Mouse (Mus musculus) C3H10T1/2 (cell line): ENCODE measurements around the gene Tmem14a. TPM values are rescaled to one million over a fixed set of nuclear protein-coding genes. Genes with fewer than 3 reads are reported as not detected.

Experiments used
- polyA plus RNA-seq, 2 experiments: library from polyadenylated mRNA; unstranded; fragments of >200 nt; fragmentation: generic; extraction: Trizol; gene quantifications; one replicate each; pipeline ENCODE4 v1.2.1; 2012; ENCODE audit warnings: missing spikeins in 2 of 2

Gene Tmem14a
- polyA plus RNA-seq, result 1 to 10 TPM in 1 of 2 experiments, under 1 TPM in 1; 0.41 to 4.9 TPM

GRCm38 (mm10) chr1:21218489-21218919 is at the start of gene Tmem14a:
Gene Tmem14a (plus strand): TSS chr1:21218575.

GRCm38 (mm10) chr1:21239911-21240898 is 21.8 kb downstream of the Tmem14a start, which contains the start of gene Gsta3:
Gene Gsta3 (plus strand): TSS chr1:21240589.

Other genes with a start within 250 kb of the Tmem14a start
- gene Tram2, start 139.3 kb upstream of the Tmem14a start, polyA plus RNA-seq, result 1 to 10 TPM in 1 of 2 experiments, under 1 TPM in 1; 0.99 to 5.7 TPM
- gene Gsta3, start 22.0 kb downstream of the Tmem14a start, polyA plus RNA-seq, result under 1 TPM in 1 of 2 experiments, not detected in 1; 0.05 TPM
- not detected for gene Khdc1a, start 131.1 kb downstream of the Tmem14a start, polyA plus RNA-seq
- not detected for gene Khdc1c, start 149.8 kb downstream of the Tmem14a start, polyA plus RNA-seq
- not detected for gene Khdc1b, start 165.0 kb downstream of the Tmem14a start, polyA plus RNA-seq